Mouse (Mus musculus) urinary bladder, adult 18-20 months (tissue): Measurements from ENCODE around the gene Sp9.

Source experiments
- DNase-seq, 2 experiments: peaks; one replicate each; pipeline ENCODE4 v3.0.0; 2022; ENCODE audit warnings: low spot score in 2 of 2, mixed read lengths in 2 of 2

Sp9 gene

DNA sequence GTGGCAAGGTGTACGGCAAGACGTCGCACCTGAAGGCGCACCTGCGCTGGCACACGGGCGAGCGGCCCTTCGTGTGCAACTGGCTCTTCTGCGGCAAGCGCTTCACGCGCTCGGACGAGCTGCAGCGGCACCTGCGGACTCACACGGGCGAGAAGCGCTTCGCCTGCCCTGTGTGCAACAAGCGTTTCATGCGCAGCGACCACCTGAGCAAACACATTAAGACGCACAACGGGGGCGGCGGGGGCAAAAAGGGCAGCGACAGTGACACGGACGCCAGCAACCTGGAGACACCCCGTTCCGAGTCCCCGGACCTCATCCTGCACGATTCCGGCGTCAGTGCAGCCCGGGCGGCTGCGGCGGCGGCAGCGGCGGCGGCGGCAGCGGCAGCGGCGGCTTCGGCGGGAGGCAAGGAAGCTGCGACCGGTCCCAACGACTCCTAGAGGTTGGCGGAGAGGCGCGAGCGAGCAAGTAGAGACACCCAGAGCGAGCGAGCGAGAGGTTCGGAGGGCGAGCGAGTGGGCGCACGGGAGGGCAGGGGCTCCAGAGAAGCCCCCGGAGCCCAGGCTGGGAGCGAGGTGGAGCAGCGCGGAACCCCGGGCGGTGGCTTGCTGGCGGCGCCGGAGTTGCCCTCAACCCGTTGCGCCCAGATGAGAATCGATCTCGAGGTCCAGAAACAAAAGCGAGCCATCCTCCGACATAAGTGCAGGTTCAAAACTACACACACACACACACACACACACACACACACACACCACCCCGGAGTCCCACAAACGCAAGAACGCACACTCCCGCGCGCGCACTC is 2.6 kb downstream of the Sp9 start:
- DNase-seq, result peak in 1 of 2 experiments; percentile 69

DNA sequence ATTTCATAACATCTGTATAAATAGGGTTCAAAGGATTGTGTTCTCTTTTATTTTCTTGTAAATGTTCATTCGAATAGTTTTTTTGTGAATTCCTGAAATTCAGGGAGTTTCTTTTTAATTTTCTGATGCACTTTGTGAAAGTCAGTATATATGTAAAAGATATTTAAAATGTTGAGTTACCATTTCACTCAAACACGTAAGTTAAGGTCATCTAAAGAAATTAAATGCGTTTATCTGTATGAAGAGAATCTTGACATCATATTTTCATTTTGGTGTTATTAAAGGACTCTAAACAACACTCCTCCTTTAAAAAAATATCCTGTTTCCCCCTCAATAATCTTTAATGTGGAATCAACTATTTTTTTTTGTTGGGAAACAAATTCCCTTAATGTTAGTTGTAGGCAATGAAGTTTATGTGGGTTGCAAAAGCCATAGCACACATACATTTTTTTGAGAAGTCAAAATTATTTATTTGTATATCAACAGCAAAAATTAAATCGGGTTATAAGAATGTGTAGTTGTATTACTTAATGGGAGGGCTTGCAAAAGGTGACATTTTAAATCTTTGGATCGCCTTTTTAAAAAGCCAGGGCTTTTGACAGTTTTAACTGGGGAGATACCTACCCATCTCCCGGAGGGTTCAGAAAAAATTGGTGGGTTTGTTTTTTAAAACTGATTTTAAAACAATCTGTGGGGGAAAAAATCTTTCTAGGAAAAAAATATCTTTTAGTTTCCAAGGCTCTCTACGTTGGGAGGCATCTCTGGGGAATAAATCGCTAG is 3.7 kb downstream of the Sp9 start:
- no peak for DNase-seq

DNA sequence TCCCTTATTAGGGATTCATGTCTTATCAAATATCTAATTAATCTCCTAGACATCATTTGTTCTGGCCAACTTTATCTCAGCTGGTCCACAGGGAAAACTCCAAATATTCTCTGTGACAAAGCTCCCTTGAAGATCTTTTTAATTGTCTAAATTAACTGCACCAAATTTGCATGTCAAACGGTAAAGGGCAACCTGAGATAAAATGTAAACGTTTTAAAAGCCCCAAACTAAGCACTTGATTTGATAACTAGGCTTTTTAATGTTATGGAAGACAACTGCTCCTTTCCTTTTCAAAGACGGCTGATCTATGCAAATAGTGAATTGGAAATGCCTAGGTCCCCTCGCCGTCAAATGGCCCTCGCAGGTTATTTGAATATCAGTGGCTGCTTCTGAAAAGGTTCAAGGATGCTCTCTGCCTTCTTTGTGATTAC is 4.4 kb downstream of the Sp9 start:
- DNase-seq, result no peak

DNA sequence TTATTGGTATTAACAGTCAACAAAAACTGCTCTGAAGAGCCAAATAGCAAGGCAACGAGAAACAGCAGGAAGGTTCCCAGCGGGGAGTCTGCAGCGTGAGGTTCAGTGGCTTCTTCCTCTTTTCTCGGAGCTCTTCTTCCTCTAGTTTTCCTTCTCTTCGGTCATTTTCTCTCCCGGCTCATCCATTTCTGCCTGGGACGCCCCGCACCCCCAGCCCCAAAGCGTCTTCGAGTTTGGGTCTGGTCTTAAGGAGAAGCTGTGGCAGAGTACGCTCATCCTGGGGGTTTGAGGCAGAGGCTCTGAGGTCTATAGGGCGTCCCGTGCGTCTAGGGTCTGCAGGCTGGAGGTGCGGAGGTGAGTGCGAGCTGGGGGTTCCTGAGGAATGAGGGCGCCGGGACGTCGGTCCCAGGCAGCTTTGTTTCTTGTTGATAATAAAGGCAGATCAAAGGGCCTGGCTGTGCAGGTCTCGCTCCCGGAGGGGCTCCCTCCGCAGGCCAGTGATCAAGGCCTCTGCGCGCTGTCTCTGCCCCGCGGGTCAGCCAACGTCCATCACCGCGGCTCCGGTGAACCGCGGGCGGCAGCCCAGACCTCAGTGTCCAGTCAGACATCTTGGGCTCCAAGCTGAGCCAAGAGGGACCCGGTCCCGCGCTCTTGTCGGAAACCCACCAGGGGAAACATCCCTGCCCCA is 5.4 kb downstream of the Sp9 start:
- no peak for DNase-seq

DNA sequence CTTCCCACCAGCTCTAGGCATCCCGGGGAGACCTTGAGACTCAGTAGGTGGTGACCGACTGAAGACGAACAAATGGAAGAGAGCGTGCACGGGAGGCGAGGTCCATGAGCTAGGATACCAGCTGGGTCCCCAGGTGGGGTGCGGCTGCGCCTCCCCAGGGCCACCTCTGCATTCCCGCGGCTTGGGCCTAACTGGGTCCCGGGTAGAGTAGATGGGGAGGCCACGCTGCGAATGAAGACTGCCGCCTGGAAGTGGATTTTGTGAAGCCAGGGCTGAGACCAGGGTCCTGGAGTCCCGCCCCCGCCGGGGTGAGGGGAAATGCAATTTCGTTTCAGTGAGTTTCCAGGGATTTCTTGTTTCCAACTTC is 6.0 kb downstream of the Sp9 start:
- DNase-seq, result no peak

DNA sequence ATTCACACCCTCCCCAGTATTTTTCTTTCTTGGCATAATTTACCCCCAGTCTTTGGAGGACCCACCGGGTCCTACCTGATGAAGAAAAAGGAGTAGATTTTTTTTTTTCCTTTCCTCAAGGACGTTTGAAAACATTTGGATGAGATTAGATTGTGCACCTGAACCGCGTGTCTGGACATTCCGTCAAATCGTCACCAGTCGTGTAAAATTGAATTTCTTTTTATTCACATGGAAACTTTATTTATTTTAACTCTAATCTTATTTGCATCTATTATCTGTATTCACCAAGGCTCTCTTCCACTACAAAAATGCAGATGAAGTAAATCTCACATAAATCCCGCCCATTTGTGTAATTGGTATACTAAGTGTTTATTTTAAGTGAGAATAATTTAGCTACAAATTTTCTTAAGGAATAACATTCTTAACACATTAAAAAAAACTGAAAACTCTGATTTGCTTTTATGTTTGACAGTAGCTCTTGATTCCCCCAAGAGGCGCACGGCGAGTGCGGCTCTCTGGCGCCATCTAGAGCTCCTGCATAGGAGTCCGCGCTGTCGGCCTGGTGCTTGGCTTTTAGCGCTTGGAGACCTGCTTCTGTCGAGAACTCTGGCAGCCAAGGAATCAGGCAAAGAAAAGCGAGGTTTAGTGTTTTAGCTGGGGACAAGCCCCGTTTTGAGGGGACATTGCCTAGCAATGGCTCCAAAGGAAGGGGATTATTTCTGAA is 6.6 kb downstream of the Sp9 start:
- peak; percentile 76 to 79 for DNase-seq

DNA sequence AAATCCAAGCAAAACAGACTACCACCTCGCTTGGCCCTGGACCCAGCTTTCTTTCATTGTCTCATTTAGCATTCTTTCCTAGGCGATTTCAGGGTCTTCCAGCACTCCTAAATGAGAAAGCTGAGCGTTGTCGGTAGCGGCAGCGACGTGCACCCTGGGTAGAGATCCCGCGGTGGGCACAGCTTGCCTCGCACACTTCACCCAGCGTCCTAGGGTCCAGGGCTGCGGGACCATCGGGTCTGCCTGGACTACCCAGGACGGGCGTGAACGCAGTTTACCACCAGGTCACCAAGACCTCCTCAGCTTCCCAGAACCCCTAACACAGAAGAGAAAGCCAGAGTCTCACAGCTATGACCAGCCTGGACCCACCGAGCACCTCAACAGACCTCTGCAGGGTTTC is 7.1 kb downstream of the Sp9 start:
- no peak for DNase-seq

DNA sequence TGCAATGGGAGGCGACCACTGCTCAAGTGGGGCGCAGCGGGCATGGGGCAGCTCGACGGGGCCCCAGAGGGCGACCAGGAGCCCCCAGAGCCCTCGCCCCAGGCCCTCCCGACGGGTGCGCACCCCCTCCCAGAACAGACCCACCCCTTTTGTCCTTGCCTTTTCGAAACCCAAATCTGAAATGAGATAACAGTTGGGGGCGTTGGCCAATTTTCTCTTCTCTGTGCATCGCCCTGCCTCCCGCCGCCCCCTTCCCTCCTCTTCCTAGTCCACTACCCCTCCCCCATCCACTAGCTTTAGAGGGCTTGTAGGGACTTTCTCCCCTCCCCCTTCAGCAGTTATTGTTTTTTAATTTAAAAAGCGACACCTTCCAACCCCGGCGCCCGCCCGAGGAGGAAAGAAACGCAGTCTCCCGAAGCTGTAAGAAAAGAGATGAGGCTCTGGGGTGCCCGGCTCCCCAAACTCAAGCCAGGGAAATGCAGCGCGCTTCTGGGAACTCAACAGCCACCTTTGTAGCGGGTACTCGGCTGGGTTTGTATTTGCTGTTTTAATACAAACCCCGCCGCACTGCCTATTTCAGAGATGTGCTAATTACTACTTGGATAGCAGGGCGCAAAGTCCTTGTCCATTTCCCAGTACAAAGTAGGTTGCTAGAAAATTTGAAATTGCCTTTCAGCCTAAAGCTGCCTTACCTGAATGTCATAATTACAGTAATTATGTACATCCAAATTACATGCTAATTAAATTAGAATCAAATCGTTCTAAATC is 7.7 kb downstream of the Sp9 start:
- no peak for DNase-seq

DNA sequence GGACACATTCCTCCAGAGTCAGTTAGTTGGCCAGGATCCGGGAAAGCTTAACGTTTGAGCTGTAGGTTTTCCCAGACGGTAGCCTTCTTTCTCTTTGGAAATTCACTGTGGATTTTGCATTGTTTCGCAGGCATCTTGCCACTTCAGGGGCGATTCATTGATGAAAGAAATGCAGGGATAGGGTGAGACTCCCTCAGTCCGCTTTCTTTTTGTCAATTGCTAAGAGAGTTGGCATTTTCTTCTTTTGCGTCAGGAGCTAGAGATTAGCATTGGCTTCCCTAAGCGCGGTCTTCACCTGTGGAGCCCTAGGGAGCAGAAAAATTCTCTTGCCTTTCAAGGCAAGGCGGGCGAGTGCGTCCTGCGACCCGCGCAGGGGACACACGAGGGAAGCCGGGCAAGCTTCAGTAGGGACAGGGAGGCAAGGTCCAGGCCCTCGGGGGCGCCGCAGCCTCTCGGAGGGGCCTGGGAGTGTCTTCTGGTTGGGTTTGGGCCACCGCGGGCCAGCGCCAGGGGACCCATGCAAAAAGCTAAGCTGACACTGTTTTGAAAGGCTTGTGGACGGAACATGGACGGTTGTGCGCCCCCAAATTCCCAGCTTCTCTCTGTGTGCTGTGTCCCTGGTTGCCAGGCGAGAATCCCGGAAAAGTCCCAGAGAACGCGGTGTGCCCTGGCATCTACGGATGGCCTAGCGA is 8.8 kb downstream of the Sp9 start:
- no peak for DNase-seq

DNA sequence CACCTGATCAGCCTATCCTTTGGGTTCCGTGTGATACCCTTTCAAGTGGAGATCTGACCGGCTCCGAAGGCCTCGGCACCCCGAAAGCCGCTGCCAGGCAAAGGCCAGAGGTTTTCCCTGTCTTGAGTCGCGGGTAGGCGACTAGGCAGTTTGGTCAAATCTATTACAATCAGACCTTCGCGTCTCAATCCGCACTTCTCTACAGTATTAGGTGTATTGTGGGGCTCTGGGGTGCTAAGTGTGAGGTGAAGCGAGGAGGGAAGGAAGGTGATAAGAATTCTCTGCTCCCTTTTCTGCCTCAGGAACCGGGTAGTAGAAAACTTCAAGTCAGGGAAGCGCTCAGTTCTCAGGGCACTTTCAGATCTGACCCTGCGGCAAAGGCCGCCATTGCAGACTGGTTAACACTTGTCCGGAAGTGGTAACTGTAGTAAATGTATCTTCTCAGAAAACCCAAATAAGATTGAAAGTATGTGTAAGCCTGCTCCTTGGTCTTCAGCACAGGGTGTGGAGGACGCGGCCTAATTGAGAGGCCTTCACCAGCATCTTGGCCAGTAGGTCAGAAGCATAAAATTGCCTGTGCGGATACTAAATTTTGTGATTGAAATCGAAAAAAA is 9.4 kb downstream of the Sp9 start:
- no peak for DNase-seq

DNA sequence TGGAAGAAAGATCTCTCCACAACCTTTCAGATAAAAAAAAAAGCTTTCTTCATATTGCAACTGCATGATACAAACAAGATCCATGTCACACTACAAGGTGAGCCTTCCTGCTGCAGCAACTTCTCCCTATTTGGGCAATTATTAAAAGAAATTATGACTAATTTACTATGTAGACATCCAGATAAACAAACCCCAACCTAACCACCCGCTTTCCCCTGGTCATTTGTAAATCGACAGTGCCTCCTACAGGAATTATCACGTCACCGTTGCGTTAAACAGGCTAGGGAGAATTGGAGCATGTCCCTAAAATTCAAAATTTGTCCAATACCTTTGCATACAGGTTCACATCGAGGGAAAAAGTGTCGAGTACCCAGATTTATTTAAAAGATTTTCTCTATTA is 10.0 kb downstream of the Sp9 start:
- no peak for DNase-seq

DNA sequence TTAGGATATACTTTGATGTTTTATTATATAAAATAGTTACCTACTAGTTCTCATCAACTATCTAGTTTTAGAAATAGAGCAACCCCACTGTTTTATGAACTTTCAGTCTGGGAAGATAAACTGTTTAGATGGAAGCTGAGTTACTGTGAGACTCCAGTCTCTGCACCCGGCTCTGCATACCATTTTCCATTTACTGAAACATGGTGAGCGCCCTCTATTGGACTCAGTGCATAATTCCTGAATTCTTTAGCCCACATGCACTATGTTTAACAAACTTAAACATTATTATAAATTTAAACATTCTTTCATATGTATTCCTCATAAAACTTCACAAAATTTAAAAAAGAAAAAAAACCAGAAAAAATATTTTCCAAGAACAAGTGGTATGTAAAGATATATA is 13.9 kb downstream of the Sp9 start:
- DNase-seq, result no peak

DNA sequence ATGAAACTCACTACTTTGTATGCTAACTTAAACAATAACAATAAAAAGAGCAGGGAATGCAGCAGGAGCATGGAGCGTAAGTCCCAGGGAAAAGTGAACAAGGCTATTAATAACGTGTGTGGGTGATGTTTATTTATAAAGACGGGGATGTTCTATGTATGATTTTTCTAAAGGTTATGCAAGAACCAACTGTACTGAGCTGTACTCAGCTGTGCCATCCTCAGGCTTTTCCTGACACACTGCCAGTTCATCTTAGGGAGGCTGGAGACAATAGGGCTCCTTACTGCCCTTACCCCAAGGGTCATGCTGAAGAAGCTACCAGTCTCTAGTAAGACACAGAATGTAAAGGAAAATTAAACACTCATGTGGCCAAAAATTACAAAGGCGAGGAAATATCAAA is 19.4 kb downstream of the Sp9 start:
- DNase-seq, result no peak

DNA sequence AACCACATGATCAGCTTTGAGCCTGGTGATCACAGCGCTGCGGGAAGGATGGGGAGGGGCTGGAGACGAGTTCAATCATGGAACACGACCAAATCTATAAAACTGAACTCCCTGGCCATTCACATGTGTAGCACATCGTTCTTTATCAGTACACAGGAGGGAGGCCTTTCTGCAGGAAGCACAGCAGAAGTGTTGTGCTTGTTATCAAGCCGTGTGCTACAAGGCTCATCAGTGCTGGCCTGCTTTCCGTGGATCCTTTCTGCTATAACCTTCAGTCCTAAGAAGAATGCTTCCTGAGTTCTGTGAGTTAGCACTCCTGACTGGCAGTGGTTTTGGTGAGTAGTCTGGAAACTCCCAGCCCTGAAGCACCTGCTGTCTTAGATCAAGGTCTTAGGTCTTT is 23.3 kb downstream of the Sp9 start:
- no peak for DNase-seq

DNA sequence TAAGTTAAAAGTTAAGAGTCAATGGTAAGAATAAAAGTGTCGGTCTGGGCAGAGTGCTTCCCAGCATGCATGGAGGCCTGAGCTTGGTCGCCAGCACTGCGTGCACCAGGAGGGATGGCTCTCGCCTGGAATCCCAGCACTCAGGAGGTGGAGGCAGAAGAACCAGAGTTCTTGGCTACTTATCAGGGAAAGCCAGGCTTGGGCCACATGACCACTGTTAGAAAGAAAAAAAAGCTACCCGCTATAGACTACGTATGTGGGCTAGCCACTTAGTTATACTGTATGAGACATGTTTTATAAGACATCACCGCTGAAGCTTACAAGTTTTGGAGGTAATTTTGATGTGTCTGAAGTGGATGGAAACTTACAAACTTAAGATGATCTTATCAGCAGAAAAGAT is 26.4 kb downstream of the Sp9 start:
- no peak for DNase-seq

DNA sequence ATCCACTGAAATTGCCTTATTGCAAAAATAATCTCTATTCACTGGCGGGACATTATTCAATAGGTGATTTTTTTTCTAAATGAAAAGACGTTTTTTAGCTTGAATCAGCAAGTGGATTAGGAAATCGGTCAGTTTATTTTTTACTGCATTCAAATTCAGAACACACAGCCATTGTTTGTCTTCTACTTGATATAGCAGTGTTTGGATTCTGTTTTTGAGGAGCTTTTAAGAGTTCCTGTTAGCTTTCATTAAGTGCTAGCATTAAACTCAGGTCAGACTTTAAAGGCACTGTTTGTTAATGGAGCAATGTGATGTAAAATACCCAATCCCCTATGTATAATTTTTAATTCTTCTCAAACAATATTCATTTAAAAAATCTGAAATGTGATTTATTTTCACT is 27.1 kb downstream of the Sp9 start:
- no peak for DNase-seq

DNA sequence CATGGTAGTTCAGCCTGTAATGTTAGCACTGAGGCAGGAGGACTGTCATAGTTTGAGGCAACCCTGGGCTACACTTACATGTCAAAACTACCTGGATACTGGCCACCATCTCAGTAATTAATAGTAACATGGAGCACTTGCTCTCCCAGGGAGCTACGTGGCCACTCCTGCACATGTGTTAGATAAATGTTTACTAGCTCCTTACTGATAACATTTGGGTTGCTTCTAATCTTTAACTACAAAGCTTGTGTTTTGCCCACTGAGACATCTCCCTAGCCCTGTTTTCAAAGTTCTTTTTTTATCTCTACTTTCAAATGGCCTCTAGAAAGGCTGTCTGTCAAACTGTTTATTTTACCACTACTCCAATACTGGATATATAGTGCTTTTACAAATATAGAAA is 30.3 kb downstream of the Sp9 start:
- DNase-seq, result no peak

DNA sequence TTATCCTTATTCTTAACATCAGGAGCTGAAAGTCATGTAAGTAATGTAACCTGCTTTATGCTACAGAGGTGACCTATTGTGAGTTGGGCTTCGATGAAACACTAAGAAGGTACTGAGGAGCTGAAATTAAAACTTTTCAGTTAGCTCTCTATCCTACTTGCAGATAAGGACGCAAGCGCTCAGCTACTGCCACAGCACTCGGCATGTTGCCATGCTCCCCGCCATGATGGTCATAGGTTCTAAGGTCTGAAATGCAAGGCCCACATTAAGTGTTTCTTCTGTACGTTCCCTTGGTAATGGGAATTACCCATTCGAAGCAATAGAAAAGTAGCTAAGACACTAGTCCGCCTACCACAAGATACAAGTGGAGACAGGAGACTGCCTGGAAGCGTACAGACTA is 31.0 kb downstream of the Sp9 start:
- no peak for DNase-seq

DNA sequence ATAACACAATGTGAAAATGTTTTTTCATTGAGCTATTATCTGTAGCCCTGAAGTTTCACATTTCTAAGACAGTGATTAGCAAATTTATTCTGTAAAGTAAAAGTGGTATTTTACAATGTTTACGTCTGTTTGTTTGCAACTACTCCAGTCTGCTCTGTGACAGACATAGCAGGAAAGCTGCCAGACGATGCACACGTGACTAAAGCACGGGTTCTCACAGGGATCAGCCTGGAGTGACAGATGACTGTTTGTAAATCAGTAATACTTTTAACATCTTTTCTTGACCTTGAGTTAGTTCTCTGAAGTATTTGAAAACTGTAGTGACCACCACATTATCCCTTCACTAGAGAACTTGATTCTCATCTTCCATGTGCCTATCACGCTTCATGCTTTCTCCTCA is 32.8 kb downstream of the Sp9 start:
- no peak for DNase-seq

DNA sequence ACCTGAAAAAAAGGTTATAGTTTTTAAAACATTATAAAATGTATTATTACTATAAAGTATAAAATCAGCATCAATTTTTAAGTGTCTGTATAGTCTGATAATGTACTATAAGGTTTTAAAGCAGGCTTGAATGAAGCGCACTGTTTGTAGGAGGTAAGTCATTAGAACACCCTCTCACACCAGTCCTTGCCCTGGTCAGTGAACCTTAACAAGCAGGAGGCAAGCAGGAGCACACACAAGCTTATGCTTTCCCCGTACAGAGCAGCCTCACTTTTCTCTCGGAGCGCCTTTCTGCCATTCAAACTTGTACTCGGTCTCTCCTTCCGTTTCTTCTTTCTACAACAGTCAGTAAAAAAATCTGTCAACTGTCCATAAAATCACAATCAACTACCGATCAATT is 34.3 kb downstream of the Sp9 start:
- no peak for DNase-seq
